Mouse (Mus musculus) spleen, postnatal 10 days (tissue): ENCODE results near the gene Rnasel.

ENCODE experiments used
- DNase-seq, 2 experiments: peaks; one replicate each; pipeline ENCODE4 v3.0.0; 2021 to 2022; ENCODE audit warnings: low spot score in 2 of 2

Rnasel gene

DNA sequence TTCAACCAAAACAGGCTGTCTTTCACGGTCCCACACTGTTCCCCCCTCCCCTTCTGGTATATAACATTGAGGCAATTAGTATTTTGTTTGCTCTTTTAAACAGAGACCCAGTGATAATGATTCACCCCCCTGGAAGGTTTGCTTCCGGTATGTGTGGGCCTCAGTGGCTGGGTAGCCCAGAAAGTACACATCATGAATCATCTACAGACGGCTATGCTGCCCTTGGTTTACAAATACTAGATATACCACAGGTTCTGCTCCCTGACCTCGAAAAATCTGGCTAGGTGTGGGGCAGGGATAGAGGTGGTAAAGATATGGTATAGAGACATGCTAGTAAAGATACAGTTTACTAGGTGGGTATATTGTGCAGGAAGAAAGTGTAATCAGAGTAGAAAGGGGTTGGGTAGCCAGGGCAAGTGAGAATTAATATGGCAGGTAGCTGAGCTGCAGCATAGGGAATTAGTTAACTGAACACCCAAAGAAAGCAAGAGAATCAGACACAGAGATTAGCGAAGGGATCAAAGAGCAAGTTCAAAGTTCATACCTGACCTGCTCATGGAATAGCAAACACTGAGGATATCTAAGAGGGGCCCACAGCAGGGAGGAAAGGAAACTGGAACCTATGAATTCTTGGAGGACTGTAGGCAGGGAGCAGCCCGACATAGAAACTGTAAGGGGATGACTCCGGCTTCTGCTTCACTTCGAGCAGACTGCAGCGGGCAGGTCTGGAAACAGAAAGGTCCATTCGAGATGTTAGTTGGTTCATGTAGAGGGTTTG lies 21.0 kb downstream of the Rnasel start:
- DNase-seq, result no peak

DNA sequence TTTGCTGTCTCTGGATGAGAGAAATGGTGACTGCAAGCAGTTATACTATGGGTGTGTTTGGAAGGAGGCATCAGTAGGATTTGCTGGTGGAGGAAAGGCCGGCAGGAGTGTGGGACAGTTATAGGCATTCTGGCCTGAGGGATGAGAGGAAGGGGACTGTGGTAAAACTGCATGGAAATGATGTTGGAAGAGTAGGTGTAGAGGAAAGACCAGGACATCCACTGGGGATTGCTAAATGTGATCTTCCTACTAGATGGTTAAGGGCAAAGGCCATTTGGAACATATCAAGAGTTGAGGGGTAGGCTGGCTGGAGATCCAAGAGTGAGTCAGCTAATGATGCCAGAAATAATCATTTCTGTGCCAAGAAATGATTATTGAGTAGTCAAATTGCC lies 21.5 kb downstream of the Rnasel start:
- DNase-seq, result no peak

- no peak for DNase-seq
Measured at GRCm38 (mm10) chr1:153775174-153775573, 25.9 kb downstream of the Rnasel start.

- DNase-seq, result no peak
Measured at GRCm38 (mm10) chr1:153776257-153776656, 27.0 kb downstream of the Rnasel start.

GRCm38 (mm10) chr1:153778205-153778604 lies 29.0 kb downstream of the Rnasel start:
- no peak for DNase-seq

DNA sequence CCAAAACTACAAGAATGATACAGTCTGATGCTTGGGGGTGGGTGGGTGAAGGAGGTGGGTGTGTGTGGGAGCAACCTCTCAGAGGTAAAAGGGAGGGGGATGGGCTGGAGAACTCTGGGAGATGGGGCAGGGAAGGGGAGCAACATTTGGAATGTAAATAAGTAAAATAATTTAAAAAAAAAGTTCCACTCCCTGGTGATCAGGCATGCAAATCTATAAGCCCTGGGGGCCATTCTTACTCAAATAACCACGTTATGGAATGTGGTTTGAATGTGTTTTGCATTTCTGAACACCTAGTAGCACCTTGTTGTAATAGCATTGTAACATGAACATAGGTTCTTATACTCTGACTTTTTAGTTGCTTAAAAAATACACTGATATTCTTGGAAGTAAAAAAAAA lies 34.1 kb downstream of the Rnasel start:
- DNase-seq, result no peak

DNA sequence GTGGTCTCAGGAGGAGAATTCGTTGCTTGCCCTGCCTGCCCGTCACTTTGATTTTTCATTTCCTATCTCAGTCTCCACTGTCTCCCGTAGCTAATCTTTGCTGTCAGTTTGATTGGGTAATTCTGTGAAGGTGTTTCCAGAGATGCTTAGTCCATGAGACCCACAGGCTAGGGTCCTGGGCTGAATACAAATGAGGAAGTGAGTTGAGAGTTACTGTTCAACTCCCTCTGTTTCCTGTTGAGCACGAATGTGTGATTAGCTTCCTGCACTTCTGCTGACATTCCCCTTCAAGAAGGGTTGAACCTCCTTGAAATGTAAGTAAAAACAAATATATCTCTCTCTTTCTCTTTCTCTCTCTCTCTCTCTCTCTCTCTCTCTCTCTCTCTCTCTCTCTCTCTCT lies 36.4 kb downstream of the Rnasel start:
- no peak for DNase-seq

DNA sequence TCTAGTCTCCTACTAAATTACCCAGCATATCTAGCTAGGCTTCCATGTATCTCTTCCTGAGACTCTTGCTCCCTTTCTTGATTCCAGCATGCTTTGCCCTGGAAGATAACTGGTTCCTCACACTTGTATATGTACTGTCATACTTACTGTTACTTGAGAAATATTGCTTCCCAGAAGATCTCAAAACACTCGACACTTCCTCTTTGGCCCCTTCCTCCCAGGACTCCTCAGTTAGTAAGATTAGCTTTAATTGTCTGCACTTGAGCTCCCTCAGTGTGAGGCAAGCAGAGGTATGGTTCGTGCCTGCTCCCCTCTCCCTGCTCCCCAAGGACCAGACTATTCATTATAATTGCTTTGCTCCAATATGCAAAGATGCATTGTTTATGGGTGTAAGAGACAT lies 41.5 kb downstream of the Rnasel start:
- DNase-seq, result no peak

- no peak for DNase-seq
Measured at GRCm38 (mm10) chr1:153794241-153794640, 45.0 kb downstream of the Rnasel start.

- DNase-seq, result no peak
Measured at GRCm38 (mm10) chr1:153802691-153803090, 53.5 kb downstream of the Rnasel start.

DNA sequence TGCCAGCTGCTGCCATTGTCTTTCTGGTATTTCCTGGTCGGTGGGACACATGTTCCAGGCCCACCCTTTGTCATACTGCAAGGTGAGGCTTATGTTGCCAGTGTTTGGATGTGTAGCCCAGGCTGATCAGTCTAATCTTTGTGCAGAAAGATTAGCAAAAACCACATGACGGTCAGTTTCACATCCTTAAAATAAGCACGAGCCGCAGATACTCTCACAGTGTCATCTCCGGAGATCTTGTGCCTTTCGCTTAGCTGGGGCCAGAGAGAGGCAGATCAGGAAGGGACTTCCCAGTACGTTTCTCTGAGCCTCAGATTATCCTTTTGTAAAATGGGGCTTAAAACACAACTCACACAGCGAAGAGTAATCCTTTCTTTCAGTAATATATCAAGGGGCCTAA lies 54.3 kb downstream of the Rnasel start:
- DNase-seq, result peak in 1 of 2 experiments; percentile 22

DNA sequence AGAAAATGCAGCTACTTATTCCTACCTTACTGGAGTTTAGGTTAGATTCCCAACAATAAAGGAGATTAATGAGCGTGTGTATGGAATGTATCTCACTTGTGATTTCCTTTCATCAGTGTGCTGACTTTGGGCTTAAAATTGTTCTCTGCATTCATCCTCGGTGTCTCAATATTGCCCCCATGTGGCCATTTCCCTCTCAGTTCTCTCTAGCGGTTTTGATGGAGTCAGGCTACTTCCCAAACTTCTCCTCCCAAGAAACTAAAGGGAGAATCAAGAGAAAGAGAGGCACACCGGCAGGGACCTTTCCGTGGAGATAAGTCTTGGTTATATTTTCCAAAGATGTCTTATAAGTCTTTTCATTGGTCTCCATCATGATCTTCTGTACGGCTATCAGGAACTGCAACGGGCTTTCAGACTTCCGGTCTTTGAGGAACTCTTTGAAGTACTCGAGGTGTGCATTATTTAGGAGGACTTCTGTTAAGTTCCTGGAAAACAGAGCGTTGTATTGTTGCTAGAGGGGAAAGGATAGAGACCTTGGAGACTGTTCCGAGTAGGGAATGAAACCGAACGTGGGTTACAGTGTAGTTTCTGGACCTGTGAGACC lies 58.3 kb downstream of the Rnasel start:
- peak; percentile 31 to 66 for DNase-seq
